Mouse (Mus musculus): Measurements from ENCODE around the gene Nup85. TPM values are rescaled to one million over a fixed set of nuclear protein-coding genes. Genes with fewer than 3 reads are reported as not detected.

The Nup85 gene
- 10 to 100 TPM; 40.0 to 40.7 TPM for total RNA-seq (2023)

DNA sequence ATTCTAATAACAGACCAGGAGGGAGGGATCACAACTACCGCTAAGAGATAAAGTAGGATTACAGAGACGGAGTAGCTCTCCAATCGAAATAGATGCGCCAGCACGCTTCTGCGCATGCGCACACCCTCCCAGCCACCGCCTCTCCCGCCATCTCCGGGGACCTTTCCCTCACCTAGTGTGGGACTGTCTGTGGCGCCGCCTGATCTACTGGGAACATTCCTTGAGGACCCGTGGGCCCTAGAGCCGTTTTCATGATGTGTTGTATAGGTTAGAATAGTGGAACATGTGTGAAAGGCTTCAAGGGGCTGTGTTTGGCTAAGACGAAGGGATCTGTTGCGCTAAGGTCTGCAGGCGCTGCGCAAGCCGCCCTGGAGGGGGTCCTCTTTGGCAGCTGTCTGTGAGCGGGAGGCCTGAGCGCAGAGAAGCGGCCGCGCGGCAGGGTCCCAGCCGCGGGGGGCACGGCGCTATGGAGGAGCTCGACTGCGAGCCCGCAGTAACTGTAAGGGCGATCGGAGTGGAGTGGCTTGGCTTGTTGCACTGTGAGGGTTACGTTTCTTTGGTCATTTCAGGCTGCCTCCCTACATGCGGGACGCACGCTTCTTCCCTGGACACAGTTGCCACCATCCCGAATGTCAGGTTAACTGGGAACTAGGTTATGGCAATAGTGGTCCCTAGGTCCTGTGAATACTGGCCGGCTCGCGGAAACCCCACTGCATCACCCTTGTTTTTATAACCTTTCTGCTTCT, at the start of gene Nup85:
Gene Nup85, plus strand, starts transcription at position 371 of the 746 bp plus-strand sequence.

DNA sequence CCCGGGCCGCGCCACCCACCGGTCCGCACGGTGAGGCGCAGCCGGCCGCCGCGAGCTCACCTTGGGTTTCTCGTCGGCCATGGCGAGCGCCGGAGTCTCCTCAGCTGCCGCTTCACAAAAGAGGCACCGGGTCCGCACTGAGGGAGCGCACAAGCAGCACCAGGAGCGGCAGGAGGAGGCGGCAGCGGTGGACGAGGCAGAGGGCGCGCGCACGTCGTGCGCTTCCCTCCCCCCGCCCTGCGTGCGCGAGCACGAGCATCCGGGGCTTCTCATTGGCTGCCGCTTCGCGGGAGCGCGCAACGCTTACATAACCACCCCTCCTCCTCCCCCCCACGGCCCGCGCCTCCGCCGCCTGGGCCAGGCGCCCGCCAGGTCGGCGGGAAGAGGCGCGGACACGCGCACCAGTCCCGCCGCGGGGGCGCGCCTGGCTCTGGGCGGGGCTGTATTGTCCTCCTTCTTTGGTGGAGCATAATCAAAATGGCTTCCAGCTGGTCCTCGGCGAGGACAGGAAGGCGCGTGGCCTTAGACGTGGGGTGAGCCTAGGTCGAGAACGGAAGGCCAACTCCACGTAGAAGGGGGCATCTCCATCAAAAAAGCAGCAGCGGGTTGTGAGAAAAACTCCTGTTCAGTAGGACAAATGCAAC, 28.1 kb upstream of the Nup85 start, which contains the start of gene Sumo2:
Gene Sumo2, minus strand, starts transcription at position 239 of the 644 bp plus-strand sequence.

DNA sequence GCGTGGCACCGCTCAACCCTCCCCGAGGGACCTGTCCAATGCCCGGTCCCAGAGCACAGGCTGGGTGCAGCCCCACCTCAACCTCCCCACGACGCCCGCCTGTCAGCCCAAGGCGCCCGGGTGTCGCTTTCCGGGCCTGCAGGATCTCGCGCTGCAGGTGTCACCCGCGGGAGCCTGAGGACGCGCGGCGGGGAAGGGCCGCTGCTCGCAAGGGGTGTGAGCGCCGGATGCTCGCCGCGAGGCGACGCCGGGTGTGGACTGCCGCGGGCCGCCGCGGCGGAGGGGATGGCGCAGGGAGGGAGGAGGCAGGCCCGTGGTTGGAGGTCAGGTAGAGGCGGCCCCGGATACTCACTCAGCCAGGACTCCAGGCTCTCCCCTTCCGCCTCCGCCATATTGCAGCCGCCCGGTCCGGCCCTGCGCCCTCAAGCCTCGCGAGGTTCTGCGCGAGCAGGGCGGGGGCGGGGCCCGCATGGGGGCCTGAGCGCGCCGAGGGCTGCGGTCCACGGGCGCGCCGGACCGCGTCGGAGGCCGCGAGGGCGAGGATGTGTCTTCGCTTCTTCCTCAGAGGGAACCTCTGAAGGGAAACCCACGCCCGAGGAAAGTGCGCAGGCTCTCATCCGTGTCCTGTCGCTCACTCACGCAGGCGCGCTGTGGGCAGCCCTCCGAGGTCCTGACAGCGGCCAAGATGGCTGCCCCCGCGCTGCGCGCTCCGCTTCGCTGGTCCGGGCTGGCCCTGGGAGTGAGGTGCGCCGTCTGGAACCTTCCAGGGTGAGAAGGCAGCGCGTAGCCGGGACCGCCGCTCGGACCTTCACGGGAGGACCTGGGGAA, 39.5 kb downstream of the Nup85 start, which contains the start of the genes Mrps7 and Gga3:
Gene Mrps7, plus strand, starts transcription at position 450 of the 828 bp plus-strand sequence.
Gene Gga3, minus strand, starts transcription at position 576 of the 828 bp plus-strand sequence.

DNA sequence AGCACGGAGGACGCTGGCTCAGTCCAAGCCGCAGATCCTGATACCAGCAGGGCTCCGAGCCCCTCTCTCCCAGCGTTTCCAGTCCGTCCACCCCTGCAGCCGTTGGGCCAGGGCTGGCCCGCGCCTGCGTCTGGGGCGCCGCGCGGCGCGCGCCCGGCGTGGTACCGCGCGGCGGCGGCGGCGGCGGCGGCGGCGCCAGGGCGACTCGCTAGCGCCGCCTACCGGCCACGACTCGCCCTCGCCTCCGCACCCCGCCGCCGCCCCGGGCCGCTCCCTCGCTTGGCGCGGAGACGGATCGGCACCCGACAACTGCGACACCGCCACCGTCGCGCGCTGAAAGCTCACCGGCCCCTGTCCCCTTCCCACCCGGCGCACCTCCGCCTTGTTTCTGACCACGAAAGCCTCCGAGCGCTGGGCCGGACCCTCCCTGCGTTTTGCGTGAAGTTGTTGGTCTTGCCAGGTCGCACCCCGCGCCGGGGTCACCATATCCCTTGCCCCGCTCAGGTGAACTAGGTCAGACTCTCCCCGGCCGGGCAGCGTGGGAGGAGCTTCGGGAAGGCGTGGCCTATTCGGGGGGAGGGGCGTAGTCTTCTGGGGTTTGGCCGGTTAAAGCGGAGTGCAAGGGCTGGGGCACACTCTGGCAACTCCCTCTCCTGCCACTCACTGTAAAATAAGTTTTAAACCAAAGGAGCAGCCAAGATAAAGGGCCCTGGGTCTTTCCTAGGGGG, 48.3 kb downstream of the Nup85 start, which contains the start of gene Mif4gd:
Gene Mif4gd, minus strand, starts transcription at position 560 of the 728 bp plus-strand sequence.

DNA sequence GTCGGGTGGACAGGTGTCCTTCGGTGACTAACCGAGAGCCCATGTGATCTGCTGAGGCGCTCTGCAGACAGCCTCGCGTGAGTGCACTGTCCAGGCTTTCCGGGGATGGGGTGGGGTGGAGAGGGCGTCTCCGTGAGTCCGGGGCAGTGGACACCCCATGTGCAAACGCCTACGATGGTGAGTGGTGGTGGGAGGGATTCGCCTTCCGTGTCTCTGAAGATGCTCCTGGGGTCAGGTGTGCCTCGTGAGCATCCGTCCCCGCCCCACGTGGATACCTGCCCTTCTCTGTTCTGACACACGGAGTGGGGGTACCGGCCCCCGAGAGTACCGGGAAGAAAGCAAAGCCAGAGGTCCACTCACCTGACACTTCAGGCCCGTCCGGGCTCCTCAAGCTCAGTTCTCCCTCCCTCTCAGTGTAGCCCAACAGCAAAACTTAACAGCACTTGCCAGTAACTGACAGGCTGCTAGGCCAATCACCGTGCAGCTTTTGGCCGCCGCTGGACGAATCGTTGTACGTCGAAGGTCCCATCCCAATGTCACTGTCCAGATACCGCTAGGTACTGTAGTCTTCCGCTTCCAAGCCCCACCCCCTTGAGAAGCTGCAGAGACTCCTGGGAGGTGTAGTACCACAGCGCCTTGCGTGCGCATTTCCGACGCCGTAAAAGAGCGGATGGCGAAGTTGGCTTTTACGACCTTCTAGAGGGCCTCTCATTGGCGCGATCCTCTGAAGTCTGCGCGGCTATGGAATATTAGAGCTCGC, 63.7 kb downstream of the Nup85 start, which contains the start of gene Slc25a19:
Gene Slc25a19, minus strand, starts transcription at position 591 of the 760 bp plus-strand sequence.

Other genes with a start within 250 kb of the Nup85 start
- not detected for gene Ush1g, start 242.4 kb upstream of the Nup85 start, total RNA-seq (2023)
- gene Otop3, start 229.7 kb upstream of the Nup85 start, total RNA-seq (2023): not detected
- 1 to 10 TPM in 1 of 2 experiments, under 1 TPM in 1; 0.93 to 1.7 TPM for gene Hid1, start 196.7 kb upstream of the Nup85 start, total RNA-seq (2023)
- gene Cdr2l, start 182.5 kb upstream of the Nup85 start, total RNA-seq (2023): under 1 TPM; 0.20 to 0.22 TPM
- 10 to 100 TPM; 40.2 to 43.7 TPM for gene Mrpl58, start 160.7 kb upstream of the Nup85 start, total RNA-seq (2023)
- gene Atp5h, start 144.5 kb upstream of the Nup85 start, total RNA-seq (2023): 100 to 1,000 TPM; 199 to 220 TPM
- 10 to 100 TPM; 20.5 to 24.6 TPM for gene Kctd2, start 144.3 kb upstream of the Nup85 start, total RNA-seq (2023)
- not detected for gene Trim80, start 123.9 kb upstream of the Nup85 start, total RNA-seq (2023)
- under 1 TPM in 1 of 2 experiments, not detected in 1; 0.16 TPM for gene Slc16a5, start 102.0 kb upstream of the Nup85 start, total RNA-seq (2023)
- 10 to 100 TPM; 52.6 to 58.6 TPM for gene Armc7, start 88.8 kb upstream of the Nup85 start, total RNA-seq (2023)
- 10 to 100 TPM; 45.1 to 57.4 TPM for gene Nt5c, start 72.6 kb upstream of the Nup85 start, total RNA-seq (2023)
- 100 to 1,000 TPM; 129 to 152 TPM for gene Jpt1, start 50.0 kb upstream of the Nup85 start, total RNA-seq (2023)
- gene Sumo2, start 28.2 kb upstream of the Nup85 start, total RNA-seq (2023): 100 to 1,000 TPM; 158 to 172 TPM
- gene Mrps7, start 39.5 kb downstream of the Nup85 start, total RNA-seq (2023): 10 to 100 TPM; 10.7 to 20.3 TPM
- gene Gga3, start 39.6 kb downstream of the Nup85 start, total RNA-seq (2023): 10 to 100 TPM; 57.5 to 58.2 TPM
- gene Mif4gd, start 48.5 kb downstream of the Nup85 start, total RNA-seq (2023): 10 to 100 TPM; 17.1 to 18.4 TPM
- gene Slc25a19, start 63.9 kb downstream of the Nup85 start, total RNA-seq (2023): 10 to 100 TPM; 11.3 to 11.8 TPM
- 100 to 1,000 TPM; 208 to 230 TPM for gene Grb2, start 144.2 kb downstream of the Nup85 start, total RNA-seq (2023)
- 10 to 100 TPM; 38.7 to 47.7 TPM for gene Tmem94, start 201.0 kb downstream of the Nup85 start, total RNA-seq (2023)
- 1 to 10 TPM; 1.1 to 1.8 TPM for gene Caskin2, start 249.2 kb downstream of the Nup85 start, total RNA-seq (2023)

Measured in neutrophil, adult 59 days (primary cell).